Mouse (Mus musculus): ENCODE measurements at regions not wholly inside any gene's neighbourhood (a gene's known extent, or its start where the extent isn't known, plus 50 kb on each side); places are given as distances from the start of the nearest gene placed in this dataset.
"Not testable (repeated sequence)": the region's sequence is repeated elsewhere in the genome, so short reads cannot be mapped to it uniquely, and the experiment has no call there.

GRCm38 (mm10) chr7:73688451-73688850 is 51.7 kb upstream of the Fam174b start:
- no peak overlapping the region for H3K27ac ChIP-seq (ENCODE audit: low read depth, low read length)
- no peak for ATAC-seq (ENCODE audit: low FRiP score, low TSS enrichment)

GRCm38 (mm10) chr7:73686245-73686644 is 53.9 kb upstream of the Fam174b start:
- 95% methylated on average over 17 of the region's 17 CpGs for whole genome bisulfite sequencing
- not testable (repeated sequence) for H3K9me3 ChIP-seq (ENCODE audit: control insufficient read depth, low read length); ATAC-seq (ENCODE audit: low FRiP score, low TSS enrichment); H3K4me1 ChIP-seq (ENCODE audit: control insufficient read depth, insufficient read depth, low read length); H3K36me3 ChIP-seq (ENCODE audit: control insufficient read depth, insufficient read depth, low read length); H3K27ac ChIP-seq (ENCODE audit: low read depth, low read length); H3K9ac ChIP-seq (ENCODE audit: low read depth, low read length); H3K4me2 ChIP-seq (replicated peaks; ENCODE audit: low read depth, low read length); H3K4me3 ChIP-seq (ENCODE audit: low read length); H3K27me3 ChIP-seq (ENCODE audit: control insufficient read depth, insufficient read depth, low read length)

More at GRCm38 (mm10) chr7:73688451-73688850, 51.7 kb upstream of the Fam174b start:
- Histone ChIP-seq H3K4me3 (ENCODE audit: low read length) (no peak overlapping the region), H3K27me3 (ENCODE audit: control insufficient read depth, insufficient read depth, low read length) (no peaks in the 10 kb centered on the region), H3K9me3 (ENCODE audit: control insufficient read depth, low read length) (no peaks in the 10 kb centered on the region), H3K4me1 (ENCODE audit: control insufficient read depth, insufficient read depth, low read length) (no peaks in the 10 kb centered on the region), H3K36me3 (ENCODE audit: control insufficient read depth, insufficient read depth, low read length) (no peaks in the 10 kb centered on the region), H3K9ac (ENCODE audit: low read depth, low read length) (no peak overlapping the region), H3K4me2 (replicated peaks; ENCODE audit: low read depth, low read length) (no peak overlapping the region)
- WGBS: 86% methylated on average over 7 of the region's 7 CpGs

DNA sequence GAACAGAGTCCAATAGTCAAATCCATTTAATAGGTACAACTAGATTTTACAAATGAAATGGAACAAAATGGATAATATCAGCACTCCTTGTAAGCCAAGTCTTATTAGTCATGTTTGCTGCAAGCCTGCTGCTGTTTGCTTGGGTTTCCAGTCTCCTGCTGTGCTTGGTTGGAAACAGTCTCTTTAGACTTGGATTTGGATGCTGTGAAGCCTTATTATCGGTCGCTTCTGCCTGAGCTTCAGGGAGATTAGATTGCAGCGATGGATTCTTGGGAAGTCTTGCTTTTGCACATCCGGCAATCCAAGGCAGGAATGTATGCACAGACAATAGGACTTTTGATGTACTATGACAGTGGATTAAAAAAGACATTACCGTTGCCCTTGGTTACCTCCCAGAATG is 57.3 kb upstream of the Fam174b start:
- no peak for ATAC-seq (ENCODE audit: low FRiP score, low TSS enrichment)
- H3K4me1 ChIP-seq (ENCODE audit: control insufficient read depth, insufficient read depth, low read length): no peaks in the 10 kb centered on the region
- WGBS: 89% methylated on average over 5 of the region's 5 CpGs

GRCm38 (mm10) chr7:73670598-73670997 is 69.5 kb upstream of the Fam174b start:
- no peak overlapping the region for H3K4me3 ChIP-seq (ENCODE audit: low read length)
- peaks cover 8% of the 10 kb centered on the region; the same call in 1 of the 2 replicates for H3K4me1 ChIP-seq (ENCODE audit: control insufficient read depth, insufficient read depth, low read length)
- peak; percentile 35; the same call in 1 of the 2 replicates for ATAC-seq (ENCODE audit: low FRiP score, low TSS enrichment)
- H3K4me2 ChIP-seq (replicated peaks; ENCODE audit: low read depth, low read length): no peak overlapping the region
- H3K9me3 ChIP-seq (ENCODE audit: control insufficient read depth, low read length): no peaks in the 10 kb centered on the region
- H3K9ac ChIP-seq (ENCODE audit: low read depth, low read length): no peak overlapping the region
- H3K27me3 ChIP-seq (ENCODE audit: control insufficient read depth, insufficient read depth, low read length): no peaks in the 10 kb centered on the region
- H3K36me3 ChIP-seq (ENCODE audit: control insufficient read depth, insufficient read depth, low read length): no peaks in the 10 kb centered on the region
- H3K27ac ChIP-seq (ENCODE audit: low read depth, low read length): no peak overlapping the region
- 32% methylated on average over 4 of the region's 4 CpGs for WGBS

More for the DNA sequence above, 57.3 kb upstream of the Fam174b start:
- Histone ChIP-seq H3K4me3 (ENCODE audit: low read length) (no peak overlapping the region), H3K4me2 (replicated peaks; ENCODE audit: low read depth, low read length) (no peak overlapping the region), H3K36me3 (ENCODE audit: control insufficient read depth, insufficient read depth, low read length) (no peaks in the 10 kb centered on the region), H3K9ac (ENCODE audit: low read depth, low read length) (no peak overlapping the region), H3K27ac (ENCODE audit: low read depth, low read length) (no peak overlapping the region), H3K27me3 (ENCODE audit: control insufficient read depth, insufficient read depth, low read length) (no peaks in the 10 kb centered on the region), H3K9me3 (ENCODE audit: control insufficient read depth, low read length) (no peaks in the 10 kb centered on the region)

GRCm38 (mm10) chr7:73668791-73669190 is 71.3 kb upstream of the Fam174b start:
- H3K9me3 ChIP-seq (ENCODE audit: control insufficient read depth, low read length): no peaks in the 10 kb centered on the region
- no peaks in the 10 kb centered on the region for H3K36me3 ChIP-seq (ENCODE audit: control insufficient read depth, insufficient read depth, low read length)
- H3K4me1 ChIP-seq (ENCODE audit: control insufficient read depth, insufficient read depth, low read length): peaks cover 8% of the 10 kb centered on the region; the same call in 1 of the 2 replicates
- no peaks in the 10 kb centered on the region for H3K27me3 ChIP-seq (ENCODE audit: control insufficient read depth, insufficient read depth, low read length)
- WGBS: 65% methylated on average over 2 of the region's 2 CpGs
- no peak overlapping the region for H3K9ac ChIP-seq (ENCODE audit: low read depth, low read length)
- H3K27ac ChIP-seq (ENCODE audit: low read depth, low read length): no peak overlapping the region
- ATAC-seq (ENCODE audit: low FRiP score, low TSS enrichment): no peak
- H3K4me2 ChIP-seq (replicated peaks; ENCODE audit: low read depth, low read length): no peak overlapping the region
- no peak overlapping the region for H3K4me3 ChIP-seq (ENCODE audit: low read length)

DNA sequence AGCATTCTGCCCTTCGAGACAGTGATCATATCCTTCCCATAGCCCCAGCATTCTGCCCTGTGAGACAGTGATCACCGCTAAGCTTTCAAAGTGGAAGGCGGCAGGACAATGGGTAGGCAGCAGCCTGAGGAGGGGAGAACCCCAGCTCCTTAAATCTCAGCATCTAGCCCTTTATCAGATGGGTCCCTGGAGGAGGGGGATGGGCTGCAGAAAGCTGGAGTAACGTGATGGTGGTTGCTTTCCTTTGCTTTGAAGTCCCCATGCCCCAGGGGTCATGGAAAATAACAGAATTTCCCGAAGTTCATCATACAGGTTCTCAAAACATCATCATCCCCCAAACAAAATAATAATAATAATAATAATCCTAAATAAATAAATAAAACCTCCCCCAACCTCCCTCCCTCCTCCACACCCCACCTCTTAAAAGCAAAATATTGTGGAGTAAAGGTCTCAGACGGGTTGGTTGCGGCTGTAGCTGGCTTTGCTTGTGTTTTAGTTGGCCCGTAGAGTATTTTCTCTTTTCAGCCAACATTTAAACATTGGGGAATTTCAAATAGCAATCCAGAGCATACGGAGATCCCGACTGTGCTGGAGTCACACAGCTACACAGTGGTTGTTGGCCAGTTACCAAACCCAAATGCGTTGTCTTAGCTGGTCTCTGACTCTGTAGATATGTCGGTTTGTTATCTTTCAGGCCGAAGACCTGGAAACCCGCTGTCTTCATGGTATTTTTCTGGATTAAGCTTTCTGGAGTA is 73.0 kb upstream of the Fam174b start:
- H3K9ac ChIP-seq (ENCODE audit: low read depth, low read length): no peak overlapping the region
- H3K4me2 ChIP-seq (replicated peaks; ENCODE audit: low read depth, low read length): no peak overlapping the region
- H3K4me3 ChIP-seq (ENCODE audit: low read length): no peak overlapping the region
- H3K27me3 ChIP-seq (ENCODE audit: control insufficient read depth, insufficient read depth, low read length): no peaks in the 10 kb centered on the region
- H3K36me3 ChIP-seq (ENCODE audit: control insufficient read depth, insufficient read depth, low read length): no peaks in the 10 kb centered on the region
- ATAC-seq (ENCODE audit: low FRiP score, low TSS enrichment): peak; percentile 74; the same call in 1 of the 2 replicates
- peaks cover 8% of the 10 kb centered on the region; the same call in 1 of the 2 replicates for H3K4me1 ChIP-seq (ENCODE audit: control insufficient read depth, insufficient read depth, low read length)
- 57% methylated on average over 14 of the region's 14 CpGs for WGBS
- no peaks in the 10 kb centered on the region for H3K9me3 ChIP-seq (ENCODE audit: control insufficient read depth, low read length)
- no peak overlapping the region for H3K27ac ChIP-seq (ENCODE audit: low read depth, low read length)

GRCm38 (mm10) chr7:73664962-73665361 is 75.1 kb upstream of the Fam174b start:
- Histone ChIP-seq H3K4me3 (ENCODE audit: low read length) (no peak overlapping the region), H3K4me2 (replicated peaks; ENCODE audit: low read depth, low read length) (no peak overlapping the region), H3K27ac (ENCODE audit: low read depth, low read length) (no peak overlapping the region), H3K9me3 (ENCODE audit: control insufficient read depth, low read length) (no peaks in the 10 kb centered on the region), H3K9ac (ENCODE audit: low read depth, low read length) (no peak overlapping the region), H3K36me3 (ENCODE audit: control insufficient read depth, insufficient read depth, low read length) (no peaks in the 10 kb centered on the region), H3K4me1 (ENCODE audit: control insufficient read depth, insufficient read depth, low read length) (0 out of 2 replicates have a peak, but pooled peaks cover 2% of the 10 kb centered on the region), H3K27me3 (ENCODE audit: control insufficient read depth, insufficient read depth, low read length) (no peaks in the 10 kb centered on the region)
- no peak for ATAC-seq (ENCODE audit: low FRiP score, low TSS enrichment)
- 76% methylated on average over 6 of the region's 6 CpGs for WGBS

DNA sequence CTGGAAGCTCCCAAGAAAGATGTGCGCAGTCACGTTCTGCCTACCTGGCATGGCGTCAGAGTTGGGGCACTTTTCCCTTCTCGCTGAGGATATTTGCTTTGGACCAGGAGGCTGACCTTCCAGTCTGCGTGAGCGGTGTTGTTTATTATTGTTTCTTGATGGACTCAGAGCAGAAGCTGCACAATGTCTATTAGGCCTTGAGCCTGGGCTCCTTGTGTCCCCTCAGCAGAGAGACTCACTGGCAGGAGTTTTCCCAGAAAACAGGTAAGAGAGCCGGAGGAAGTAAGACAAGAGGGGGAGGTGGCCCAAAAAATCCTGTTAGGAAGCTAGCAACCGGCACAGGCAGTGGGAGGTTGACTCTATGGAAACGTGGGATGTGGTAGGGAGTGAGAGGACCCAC is 77.6 kb upstream of the Fam174b start:
- no peaks in the 10 kb centered on the region for H3K9me3 ChIP-seq (ENCODE audit: control insufficient read depth, low read length)
- no peak overlapping the region for H3K4me3 ChIP-seq (ENCODE audit: low read length)
- no peaks in the 10 kb centered on the region for H3K36me3 ChIP-seq (ENCODE audit: control insufficient read depth, insufficient read depth, low read length)
- no peak overlapping the region for H3K9ac ChIP-seq (ENCODE audit: low read depth, low read length)
- no peak for ATAC-seq (ENCODE audit: low FRiP score, low TSS enrichment)
- no peak overlapping the region for H3K4me2 ChIP-seq (replicated peaks; ENCODE audit: low read depth, low read length)
- H3K4me1 ChIP-seq (ENCODE audit: control insufficient read depth, insufficient read depth, low read length): 0 out of 2 replicates have a peak, but pooled peaks cover 2% of the 10 kb centered on the region
- no peaks in the 10 kb centered on the region for H3K27me3 ChIP-seq (ENCODE audit: control insufficient read depth, insufficient read depth, low read length)
- no peak overlapping the region for H3K27ac ChIP-seq (ENCODE audit: low read depth, low read length)
- WGBS: 55% methylated on average over 9 of the region's 9 CpGs

DNA sequence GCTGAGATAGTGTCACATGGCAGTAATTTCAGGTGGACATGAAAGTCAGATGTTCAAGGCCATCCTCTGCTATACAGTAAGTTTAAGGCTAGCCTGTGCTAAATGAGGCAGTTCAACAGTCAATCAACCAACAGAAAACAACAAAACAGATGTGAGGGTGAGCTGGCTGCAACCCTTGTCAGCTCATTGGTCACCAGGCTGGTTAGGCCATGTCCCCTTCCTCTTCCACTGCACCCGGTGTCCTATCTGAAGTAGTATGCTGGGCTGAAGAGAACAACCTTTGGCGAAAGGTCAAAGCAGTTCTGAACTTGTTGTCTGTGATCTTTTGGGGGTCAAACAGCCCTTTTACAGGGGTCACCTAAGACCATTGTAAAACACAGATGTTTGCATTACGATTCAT is 78.2 kb upstream of the Fam174b start:
- Histone ChIP-seq H3K4me2 (replicated peaks; ENCODE audit: low read depth, low read length) (no peak overlapping the region), H3K27me3 (ENCODE audit: control insufficient read depth, insufficient read depth, low read length) (no peaks in the 10 kb centered on the region), H3K9ac (ENCODE audit: low read depth, low read length) (no peak overlapping the region), H3K9me3 (ENCODE audit: control insufficient read depth, low read length) (no peaks in the 10 kb centered on the region), H3K4me3 (ENCODE audit: low read length) (no peak overlapping the region), H3K27ac (ENCODE audit: low read depth, low read length) (no peak overlapping the region), H3K4me1 (ENCODE audit: control insufficient read depth, insufficient read depth, low read length) (0 out of 2 replicates have a peak, but pooled peaks cover 2% of the 10 kb centered on the region), H3K36me3 (ENCODE audit: control insufficient read depth, insufficient read depth, low read length) (no peaks in the 10 kb centered on the region)
- 84% methylated on average over 3 of the region's 3 CpGs for WGBS
- no peak for ATAC-seq (ENCODE audit: low FRiP score, low TSS enrichment)

Measured in kidney, embryonic 14.5 days (tissue).